Mouse (Mus musculus): ENCODE measurements around the gene Keap1.
"Not testable (repeated sequence)": the region's sequence is repeated elsewhere in the genome, so short reads cannot be mapped to it uniquely, and the experiment has no call there.

Keap1 gene

GRCm38 (mm10) chr9:21225415-21225758 is 13.8 kb downstream of the Keap1 start:
- no peak for DNase-seq

- peak; percentile 70 for DNase-seq
Observed at GRCm38 (mm10) chr9:21224576-21225414, 14.4 kb downstream of the Keap1 start.

DNA sequence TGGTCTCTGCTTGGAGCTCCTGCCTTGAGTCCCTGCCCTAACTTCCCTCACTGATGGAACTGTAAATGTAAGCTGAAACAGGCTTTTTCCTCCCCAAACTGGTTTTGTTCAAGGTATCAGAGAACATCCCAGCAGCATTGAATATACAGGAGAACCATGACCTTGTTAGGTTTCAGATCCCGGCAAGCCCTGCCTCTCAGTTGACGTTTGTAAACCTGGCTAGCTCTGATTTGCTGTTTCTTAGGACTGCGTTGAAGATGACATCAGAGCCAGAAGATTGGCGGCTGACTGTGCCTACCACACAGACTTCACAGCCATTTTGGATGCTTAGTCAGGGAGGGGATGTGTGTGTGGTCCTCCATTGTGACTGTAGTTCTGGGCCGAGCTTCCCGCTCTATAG is 15.3 kb downstream of the Keap1 start:
- DNase-seq: no peak

- not testable (repeated sequence) for DNase-seq
Observed at GRCm38 (mm10) chr9:21223490-21223889, 15.7 kb downstream of the Keap1 start.

DNA sequence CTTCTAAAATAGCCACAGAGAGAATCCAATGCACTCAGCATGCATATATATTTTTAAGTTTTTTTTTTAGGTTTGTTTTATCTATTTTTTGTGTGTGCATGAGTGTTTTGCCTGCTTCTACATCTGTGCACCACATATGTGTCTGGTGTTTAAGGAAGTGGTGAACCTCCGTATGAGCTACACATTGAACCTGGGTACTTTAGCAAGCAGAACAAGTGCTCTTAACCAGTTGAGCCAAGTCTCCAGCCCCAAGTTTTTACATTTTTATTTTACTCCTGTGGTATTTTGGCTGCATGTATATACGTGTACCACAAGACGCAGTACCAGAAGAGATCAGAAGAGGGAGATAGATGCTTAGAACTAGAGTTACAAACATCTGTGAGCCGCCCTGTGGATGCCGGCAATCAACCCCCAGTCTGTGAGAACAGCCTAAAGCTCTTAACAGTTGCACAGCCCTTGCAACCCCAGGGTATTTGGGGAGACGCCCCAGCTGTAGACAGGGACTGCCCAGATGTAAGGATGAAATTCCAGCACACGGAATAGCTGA is 17.7 kb downstream of the Keap1 start:
- peak; percentile 66 for DNase-seq

DNA sequence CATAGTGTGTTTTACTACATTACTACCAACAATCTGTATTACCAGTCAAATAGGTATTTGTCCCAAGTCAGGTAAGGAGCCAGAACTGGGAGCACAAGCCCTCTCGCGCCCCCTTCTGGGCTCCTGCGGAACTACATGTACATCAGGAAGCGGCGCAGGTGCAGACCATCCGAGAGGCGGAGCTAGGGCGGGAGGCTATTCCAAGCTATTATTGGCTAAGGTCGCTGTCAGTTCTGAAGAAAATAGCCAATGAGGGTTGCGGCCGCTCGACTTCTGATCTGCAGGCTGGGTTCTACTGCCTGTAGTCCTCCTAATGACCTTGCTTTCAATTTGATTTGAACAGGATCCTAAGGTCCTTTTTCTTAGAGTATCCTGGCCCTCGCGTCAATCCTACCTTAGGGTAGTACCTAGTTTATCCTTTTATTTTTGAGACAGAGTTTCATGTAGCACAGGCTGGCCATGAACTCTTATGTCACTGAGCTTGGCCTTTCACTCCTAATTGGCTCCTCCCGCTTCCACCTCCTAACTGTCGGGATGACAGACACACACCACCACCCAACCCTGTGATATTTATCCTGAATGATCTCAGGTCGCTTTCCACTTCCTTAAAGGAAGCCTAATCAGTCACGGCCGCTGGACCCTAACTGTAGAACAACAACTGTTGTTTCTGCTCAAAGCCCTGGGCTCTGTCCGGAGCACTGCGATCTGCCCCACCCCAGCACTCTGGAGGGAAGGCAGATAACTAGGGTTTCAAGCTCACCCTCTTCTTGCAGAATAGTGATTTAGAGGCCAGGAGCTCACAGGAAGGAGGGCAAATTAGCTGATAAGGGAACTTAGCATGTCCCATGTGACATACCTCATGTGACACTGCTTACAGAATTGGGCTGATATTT is 18.4 kb downstream of the Keap1 start:
- peak; percentile 96 for DNase-seq

DNA sequence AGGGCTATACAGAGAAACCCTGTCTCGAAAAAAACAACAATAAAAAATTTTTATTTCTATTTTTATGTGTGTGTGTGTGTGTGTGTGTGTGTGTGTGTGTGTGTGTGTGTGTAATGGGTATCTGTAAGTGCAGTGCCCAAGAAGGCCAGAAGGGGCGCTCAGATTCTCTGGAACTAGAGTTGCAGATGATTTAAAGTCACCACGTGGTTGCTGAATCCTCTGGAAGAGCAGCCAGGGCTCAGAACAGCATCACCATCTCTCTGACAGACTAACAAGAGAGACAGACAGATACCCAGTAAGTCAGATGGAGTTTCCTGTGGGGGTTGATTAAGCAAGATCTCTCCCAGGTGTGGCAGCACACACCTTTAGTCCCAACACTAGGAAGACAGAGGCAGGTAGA is 19.3 kb downstream of the Keap1 start:
- no peak for DNase-seq

DNA sequence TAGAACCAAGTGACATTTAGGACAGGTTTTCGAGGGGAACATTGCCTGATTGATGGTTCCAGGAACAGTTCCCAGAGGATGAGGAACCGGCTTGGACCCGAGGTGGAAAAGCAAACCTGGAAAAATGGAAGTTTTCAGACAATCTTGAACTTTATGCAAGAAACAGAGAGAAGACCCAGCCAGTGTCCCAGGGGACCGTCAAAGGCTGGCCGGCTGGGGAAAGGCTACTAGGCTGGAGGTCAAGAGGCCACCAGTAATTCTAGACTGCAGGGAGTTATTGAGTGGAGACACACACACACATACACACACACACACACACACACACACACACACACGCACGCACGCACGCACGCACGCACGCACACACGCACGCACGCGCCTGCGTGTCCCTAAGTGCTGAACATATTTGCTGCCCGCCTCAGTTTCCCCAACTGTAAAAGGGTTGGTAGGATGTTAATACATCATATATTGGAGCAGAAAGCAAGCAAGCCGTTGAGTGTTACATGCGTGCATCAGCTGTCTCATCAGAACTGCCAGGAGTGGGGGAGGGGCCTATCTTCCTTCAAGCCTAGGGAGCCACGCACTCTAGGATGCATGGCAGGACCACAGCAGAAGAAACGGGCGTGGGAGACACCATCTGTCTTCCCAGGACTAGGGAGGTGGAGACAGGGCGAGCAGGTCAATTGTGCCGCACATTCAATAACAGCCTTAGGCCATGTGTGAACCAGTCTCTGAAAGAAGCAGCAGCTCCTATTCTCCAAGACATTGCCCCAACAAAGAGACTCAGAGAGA is 22.9 kb downstream of the Keap1 start:
- no peak for DNase-seq

GRCm38 (mm10) chr9:21213617-21214190 is 25.5 kb downstream of the Keap1 start:
- no peak for DNase-seq

- no peak for DNase-seq
Observed at GRCm38 (mm10) chr9:21211624-21212023, 27.5 kb downstream of the Keap1 start.

- DNase-seq: no peak
Observed at GRCm38 (mm10) chr9:21210821-21211220, 28.3 kb downstream of the Keap1 start.

GRCm38 (mm10) chr9:21208626-21209025 is 30.5 kb downstream of the Keap1 start:
- DNase-seq: no peak

GRCm38 (mm10) chr9:21206848-21207247 is 32.3 kb downstream of the Keap1 start:
- no peak for DNase-seq

DNA sequence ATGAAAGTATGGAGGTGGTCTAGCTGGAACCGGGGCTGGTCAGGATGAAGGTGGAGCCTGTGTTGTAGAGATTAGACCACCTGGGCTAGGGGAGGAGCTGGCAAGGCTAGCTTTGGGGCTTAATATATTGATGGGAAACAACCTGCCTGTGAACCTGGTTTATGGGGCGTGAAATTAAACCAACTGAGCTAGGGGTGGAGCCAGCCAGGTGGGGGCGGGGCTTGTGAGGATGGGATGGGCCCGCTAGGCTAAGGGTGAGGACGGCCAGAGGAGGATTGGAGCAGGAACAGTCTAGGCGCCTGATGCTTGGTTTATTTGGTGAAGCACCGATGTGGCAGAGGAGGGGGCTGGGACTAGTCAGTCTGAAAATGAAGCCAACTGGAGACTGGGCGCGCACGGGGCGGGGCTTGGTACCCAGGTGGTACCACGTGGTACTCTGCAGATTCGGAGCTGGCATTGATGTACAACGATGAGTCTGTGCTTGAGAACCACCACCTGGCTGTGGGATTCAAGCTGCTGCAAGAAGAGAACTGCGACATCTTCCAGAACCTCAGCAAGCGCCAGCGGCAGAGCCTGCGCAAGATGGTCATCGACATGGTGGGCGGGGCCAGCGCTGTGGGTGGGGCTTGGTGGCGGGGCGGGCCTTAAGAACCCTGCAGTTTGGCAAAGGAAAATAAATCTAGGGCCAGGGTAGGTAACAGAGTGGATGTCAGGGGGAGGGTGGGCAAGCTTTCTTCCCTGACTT is 34.5 kb downstream of the Keap1 start:
- DNase-seq: peak; percentile 72

GRCm38 (mm10) chr9:21204156-21204527 is 35.0 kb downstream of the Keap1 start:
- DNase-seq: no peak

GRCm38 (mm10) chr9:21198960-21199359 is 40.2 kb downstream of the Keap1 start:
- DNase-seq: no peak

GRCm38 (mm10) chr9:21197981-21198380 is 41.2 kb downstream of the Keap1 start:
- DNase-seq: no peak

DNA sequence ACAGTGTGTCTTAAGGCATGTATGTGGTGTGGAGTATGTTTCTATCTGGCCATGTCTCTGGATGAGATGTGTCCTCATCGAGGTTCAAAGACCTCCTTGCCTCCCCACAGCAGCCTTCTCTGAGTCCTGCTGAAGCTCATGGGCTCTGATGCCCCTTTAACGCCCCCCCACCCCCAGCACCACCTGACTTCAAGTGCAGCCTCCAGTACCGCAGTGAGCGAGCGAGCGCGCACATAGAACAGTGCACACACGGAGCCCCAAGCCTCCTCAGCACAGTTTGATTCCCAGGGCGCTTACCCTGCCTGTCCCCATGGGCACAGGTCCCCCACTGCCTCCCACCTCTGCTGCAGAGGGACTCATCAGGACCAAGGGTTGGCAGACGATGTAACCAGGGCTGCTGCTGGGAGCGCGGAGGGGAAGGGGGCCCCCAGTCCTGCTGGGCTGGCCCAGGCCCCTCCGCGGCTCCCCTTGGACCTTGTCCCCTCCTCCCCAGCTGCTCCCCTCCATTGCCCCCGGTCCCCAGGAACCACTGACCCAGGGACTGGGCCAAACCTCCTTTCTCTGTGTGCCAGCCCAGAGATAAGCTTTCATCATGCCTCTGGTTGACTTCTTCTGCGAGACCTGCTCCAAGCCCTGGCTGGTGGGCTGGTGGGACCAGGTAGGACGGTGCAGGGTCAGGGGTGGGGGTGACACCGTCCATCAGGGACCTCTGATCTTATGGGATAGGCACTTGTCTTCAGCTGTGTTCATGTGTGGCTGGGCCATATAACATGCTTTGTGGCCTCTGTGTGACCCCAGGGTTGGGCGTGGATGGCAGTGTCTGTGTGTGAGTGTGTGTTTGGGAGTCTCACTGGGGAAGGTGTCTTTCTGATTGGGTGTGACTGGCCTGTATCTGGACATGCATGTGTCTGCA is 42.4 kb downstream of the Keap1 start:
- DNase-seq: no peak

DNA sequence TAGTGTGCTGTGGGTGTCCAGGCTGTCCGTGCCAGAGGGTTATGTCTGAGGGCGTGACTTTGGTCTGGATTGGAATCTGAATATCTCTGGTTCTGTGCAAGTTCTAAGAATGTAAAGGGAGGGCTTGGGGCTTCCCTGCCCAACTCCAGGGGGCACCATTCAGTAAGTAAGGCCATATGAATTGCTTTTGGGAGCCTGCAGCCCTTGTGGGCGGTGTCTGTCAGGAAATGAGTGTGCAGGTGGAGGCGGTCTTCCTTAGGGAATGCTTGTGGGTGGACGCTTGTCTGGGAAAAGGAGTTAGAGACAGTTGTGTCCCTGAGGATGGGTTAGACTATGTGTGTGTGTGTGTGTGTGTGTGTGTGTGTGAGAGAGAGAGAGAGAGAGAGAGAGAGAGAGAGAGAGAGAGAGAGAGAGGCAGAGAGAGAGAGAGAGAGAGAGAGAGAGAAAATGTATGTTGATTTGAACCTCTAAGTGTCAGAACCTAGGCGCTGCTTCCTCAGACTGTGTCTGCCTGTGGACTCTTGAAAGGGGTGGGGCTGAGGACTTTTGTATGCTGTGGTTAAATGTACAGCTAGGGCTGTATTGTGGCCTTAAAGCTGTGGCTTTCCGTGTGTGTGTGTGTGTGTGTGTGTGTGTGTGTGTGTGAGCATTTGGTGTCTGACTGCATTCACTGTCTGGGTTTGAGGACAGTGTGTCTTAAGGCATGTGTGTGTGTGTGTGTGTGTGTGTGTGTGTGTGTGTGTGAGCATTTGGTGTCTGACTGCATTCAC is 43.2 kb downstream of the Keap1 start:
- not testable (repeated sequence) for DNase-seq
